Mouse (Mus musculus): Measurements from ENCODE around the gene Kif13a. TPM values are rescaled to one million over a fixed set of nuclear protein-coding genes. Genes with fewer than 3 reads are reported as not detected.

The Kif13a gene
- total RNA-seq, 2 experiments from 2014 or later = 19.1 to 22.7 TPM

DNA sequence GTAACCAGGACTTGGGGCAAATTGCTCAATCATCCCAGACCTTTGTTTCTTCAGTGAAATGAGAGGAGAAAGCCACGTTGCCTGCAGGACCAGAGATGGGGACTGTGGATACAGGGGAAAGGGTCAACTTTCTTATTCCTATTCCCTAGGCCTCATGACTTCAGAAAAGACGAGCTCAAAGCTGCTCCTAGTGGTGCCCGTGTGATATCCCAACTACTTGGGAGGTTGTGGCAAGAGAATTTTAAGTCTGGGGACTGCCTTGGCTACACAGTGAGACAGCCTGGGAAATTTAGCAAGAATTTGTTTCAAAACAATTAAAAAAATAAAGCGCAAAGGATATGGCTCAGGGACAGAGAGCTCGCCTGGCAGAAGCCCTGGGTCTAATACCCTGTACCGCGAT, 171.7 kb downstream of the Kif13a start:
- TF ChIP-seq CTCF (IDR thresholded peaks at IDR 0.05) = no peak
- no peak overlapping the region for H3K4me3 ChIP-seq
- intact Hi-C loops (cut with DNase I) = no loop called here
- no peak overlapping the region for H3K27ac ChIP-seq
- DNase-seq (ENCODE audit: extremely low spot score in 1 of 2, low spot score in 2 of 2) = no peak

DNA sequence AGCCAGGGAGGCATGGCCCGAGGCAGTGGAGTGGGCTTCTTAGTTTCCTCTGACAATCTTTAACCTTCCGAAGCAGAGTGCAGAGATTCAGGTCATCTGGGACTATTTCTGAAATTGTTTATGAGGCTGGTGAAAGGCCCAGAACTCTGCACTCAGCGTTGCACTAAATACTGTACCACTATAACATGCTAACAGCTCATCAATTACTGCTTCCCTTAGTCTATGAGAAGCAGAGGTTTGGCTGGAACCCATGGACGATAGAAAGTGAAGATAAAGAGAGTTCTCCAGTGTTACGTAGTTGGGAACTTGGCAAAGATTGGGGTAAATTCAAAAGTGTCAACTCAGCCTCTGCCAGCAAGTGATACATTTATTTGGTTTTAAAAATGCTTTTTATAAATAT, 176.4 kb downstream of the Kif13a start:
- Histone ChIP-seq H3K4me3 (no peak overlapping the region), H3K27ac (no peak overlapping the region)
- intact Hi-C loops (cut with DNase I) = no loop called here
- DNase-seq (ENCODE audit: extremely low spot score in 1 of 2, low spot score in 2 of 2) = no peak
- TF ChIP-seq CTCF (IDR thresholded peaks at IDR 0.05) = no peak

- no peak for DNase-seq (ENCODE audit: extremely low spot score in 1 of 2, low spot score in 2 of 2)
- intact Hi-C loops (cut with DNase I) = no loop called here
- Histone ChIP-seq H3K4me3 (no peak overlapping the region), H3K27ac (no peak overlapping the region)
- TF ChIP-seq CTCF (IDR thresholded peaks at IDR 0.05) = no peak
These were observed 177.0 kb downstream of the Kif13a start for GRCm38 (mm10) chr13:46752566-46753229.

GRCm38 (mm10) chr13:46748138-46748873, 181.4 kb downstream of the Kif13a start:
- intact Hi-C loops (cut with DNase I) = no loop called here
- TF ChIP-seq CTCF (IDR thresholded peaks at IDR 0.05) = no peak

GRCm38 (mm10) chr13:46743821-46744220, 185.8 kb downstream of the Kif13a start:
- no peak for TF ChIP-seq CTCF (IDR thresholded peaks at IDR 0.05)

More at GRCm38 (mm10) chr13:46748138-46748873, 181.4 kb downstream of the Kif13a start:
- no peak for DNase-seq (ENCODE audit: extremely low spot score in 1 of 2, low spot score in 2 of 2)
- no peak overlapping the region for H3K4me3 ChIP-seq
- H3K27ac ChIP-seq = no peak overlapping the region

GRCm38 (mm10) chr13:46742367-46742766, 187.3 kb downstream of the Kif13a start:
- intact Hi-C loops (cut with DNase I) = loop anchor here (5.0 kb wide), 1 partner anchor 785 kb away; no protein-coding TSS in a partner anchor
- TF ChIP-seq CTCF (IDR thresholded peaks at IDR 0.05) = no peak
- Histone ChIP-seq H3K4me3 (no peak overlapping the region), H3K27ac (no peak overlapping the region)
- DNase-seq (ENCODE audit: extremely low spot score in 1 of 2, low spot score in 2 of 2) = no peak

More at GRCm38 (mm10) chr13:46743821-46744220, 185.8 kb downstream of the Kif13a start:
- DNase-seq (ENCODE audit: extremely low spot score in 1 of 2, low spot score in 2 of 2) = no peak
- Histone ChIP-seq H3K27ac (no peak overlapping the region), H3K4me3 (no peak overlapping the region)
- intact Hi-C loops (cut with DNase I) = loop anchor here (5.0 kb wide), 1 partner anchor 787 kb away; no protein-coding TSS in a partner anchor

DNA sequence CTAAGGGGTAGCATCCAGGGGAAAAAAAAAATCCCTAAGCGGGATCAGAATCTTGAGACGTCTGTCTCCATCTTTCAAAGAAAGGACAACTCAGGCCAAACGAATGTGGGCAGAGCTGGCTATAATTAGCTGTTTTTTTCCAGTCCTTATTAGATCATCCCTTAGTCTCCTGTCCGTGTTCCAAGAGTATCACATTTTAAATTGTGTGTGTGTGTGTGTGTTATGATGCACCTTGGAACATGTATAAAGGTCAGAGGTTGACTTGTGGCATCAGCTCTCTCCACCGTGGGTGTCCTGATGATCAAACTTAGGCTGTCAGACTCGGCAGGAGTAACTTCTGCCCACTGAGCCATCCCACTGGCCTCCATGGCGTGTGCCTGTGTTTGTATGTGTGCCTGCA, 190.2 kb downstream of the Kif13a start:
- intact Hi-C loops (cut with DNase I) = no loop called here

GRCm38 (mm10) chr13:46737482-46737881, 192.2 kb downstream of the Kif13a start:
- intact Hi-C loops (cut with DNase I) = no loop called here
- DNase-seq (ENCODE audit: extremely low spot score in 1 of 2, low spot score in 2 of 2) = no peak
- no peak for TF ChIP-seq CTCF (IDR thresholded peaks at IDR 0.05)
- Histone ChIP-seq H3K27ac (no peak overlapping the region), H3K4me3 (no peak overlapping the region)

More for the DNA sequence above, 190.2 kb downstream of the Kif13a start:
- TF ChIP-seq CTCF (IDR thresholded peaks at IDR 0.05) = no peak
- Histone ChIP-seq H3K27ac (no peak overlapping the region), H3K4me3 (no peak overlapping the region)
- DNase-seq (ENCODE audit: extremely low spot score in 1 of 2, low spot score in 2 of 2) = no peak

DNA sequence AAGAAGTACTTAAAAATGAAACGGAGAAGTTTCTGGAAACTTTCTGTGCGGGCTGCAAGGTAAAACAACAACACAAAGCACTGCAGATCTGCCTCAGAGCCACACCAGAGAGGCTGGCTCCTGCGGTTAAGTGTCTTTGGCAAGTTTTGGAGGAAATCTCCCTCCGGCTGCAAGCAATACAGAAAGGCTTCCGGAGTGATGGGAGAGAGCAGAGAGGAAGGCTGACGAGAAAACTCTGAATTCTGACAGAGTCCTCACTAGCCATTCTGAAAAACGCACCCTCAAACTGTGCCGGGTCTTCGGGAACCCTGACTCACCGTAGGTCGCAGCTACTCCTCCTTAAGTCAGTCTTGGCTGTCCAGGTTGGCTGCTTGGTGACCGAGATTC, 193.2 kb downstream of the Kif13a start:
- intact Hi-C loops (cut with DNase I) = no loop called here
- no peak overlapping the region for H3K27ac ChIP-seq

GRCm38 (mm10) chr13:46735808-46736478, 193.7 kb downstream of the Kif13a start:
- Histone ChIP-seq H3K4me3 (peak overlapping the region; percentile 52), H3K27ac (peak overlapping the region; percentile 36; the same call in 1 of the 2 replicates)
- DNase-seq (ENCODE audit: extremely low spot score in 1 of 2, low spot score in 2 of 2) = peak; percentile 14 to 28
- no peak; the same call in 1 of the 2 replicates for TF ChIP-seq CTCF (IDR thresholded peaks at IDR 0.05)
- intact Hi-C loops (cut with DNase I) = no loop called here

More for the DNA sequence above, 193.2 kb downstream of the Kif13a start:
- TF ChIP-seq CTCF (IDR thresholded peaks at IDR 0.05) = no peak
- no peak for DNase-seq (ENCODE audit: extremely low spot score in 1 of 2, low spot score in 2 of 2)
- peak overlapping the region; percentile 52 for H3K4me3 ChIP-seq

GRCm38 (mm10) chr13:46735219-46735807, 194.4 kb downstream of the Kif13a start:
- no peak for DNase-seq (ENCODE audit: extremely low spot score in 1 of 2, low spot score in 2 of 2)
- Histone ChIP-seq H3K27ac (no peak overlapping the region; the same call in 1 of the 2 replicates), H3K4me3 (peak overlapping the region; percentile 52)
- TF ChIP-seq CTCF (IDR thresholded peaks at IDR 0.05) = no peak
- intact Hi-C loops (cut with DNase I) = no loop called here

Data from left cerebral cortex, adult 2 months (tissue).